Mouse (Mus musculus): ENCODE measurements at regions not wholly inside any gene's neighbourhood (a gene's known extent, or its start where the extent isn't known, plus 50 kb on each side); places are given as distances from the start of the nearest gene placed in this dataset.

DNA sequence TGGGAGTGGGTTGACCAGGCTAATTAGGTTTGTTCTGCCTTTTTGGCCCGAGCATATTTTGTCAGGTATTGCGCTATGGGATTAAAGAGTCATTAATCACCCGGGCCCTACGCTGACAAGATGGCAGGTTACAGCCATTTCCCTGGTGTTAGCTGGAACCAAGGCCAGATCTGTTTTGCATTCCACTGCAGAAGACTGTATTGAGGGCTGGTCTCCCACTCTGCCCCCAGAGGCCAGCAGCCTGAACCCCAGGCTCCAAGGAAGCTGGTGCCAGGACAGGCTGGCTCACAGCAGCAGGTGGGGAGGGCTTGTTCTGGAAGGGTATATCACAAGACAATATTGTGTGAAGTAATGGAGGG lies 65.9 kb downstream of the Hes1 start:
- TF ChIP-seq CTCF (IDR thresholded peaks at IDR 0.05; ENCODE audit: low read depth, low read length), result no peak
- TF ChIP-seq POLR2AphosphoS5 (IDR thresholded peaks at IDR 0.05; ENCODE audit: insufficient replicate concordance, low read depth, low read length), result no peak
- no peak for TF ChIP-seq TAL1 (conservative IDR thresholded peaks at IDR 0.05; ENCODE audit: low read depth, low read length)
- no peak for TF ChIP-seq GATA1 (IDR thresholded peaks at IDR 0.05; ENCODE audit: borderline replicate concordance, low read length)
